Mouse (Mus musculus): Measurements from ENCODE around the gene Pitx2. TPM values are rescaled to one million over a fixed set of nuclear protein-coding genes. Genes with fewer than 3 reads are reported as not detected.

Gene Pitx2
- total and polyA plus RNA-seq, 3 experiments, result 0.22 to 0.32 TPM; not detected in 1

- DNase-seq, result no peak
These were observed 17.4 kb downstream of the Pitx2 start for GRCm38 (mm10) chr3:129216911-129217561.

DNA sequence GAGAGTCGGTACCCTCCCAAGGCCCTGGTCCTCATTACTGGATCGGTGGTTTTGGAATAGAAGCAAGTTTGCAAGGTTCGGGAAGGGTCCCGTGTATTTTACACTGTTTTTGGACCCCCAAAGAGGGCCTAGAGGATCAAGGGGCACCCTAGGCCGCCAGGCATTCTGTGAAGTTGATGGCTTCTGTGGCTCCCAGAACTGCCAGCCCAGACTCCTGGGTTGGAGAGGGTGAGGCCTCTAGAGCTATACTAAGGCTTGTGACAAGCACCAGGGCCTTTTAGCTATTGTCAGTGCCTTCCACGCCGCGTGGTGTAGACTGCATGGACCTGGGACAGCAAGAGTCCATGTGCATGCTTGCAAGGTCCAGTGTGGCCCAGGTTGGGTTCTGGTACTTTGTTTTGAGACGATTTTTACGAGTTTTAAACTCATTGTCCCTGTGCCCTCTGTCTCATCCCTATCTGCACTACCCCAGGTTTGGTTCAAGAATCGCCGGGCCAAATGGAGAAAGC is 18.2 kb downstream of the Pitx2 start:
- no peak for DNase-seq

DNA sequence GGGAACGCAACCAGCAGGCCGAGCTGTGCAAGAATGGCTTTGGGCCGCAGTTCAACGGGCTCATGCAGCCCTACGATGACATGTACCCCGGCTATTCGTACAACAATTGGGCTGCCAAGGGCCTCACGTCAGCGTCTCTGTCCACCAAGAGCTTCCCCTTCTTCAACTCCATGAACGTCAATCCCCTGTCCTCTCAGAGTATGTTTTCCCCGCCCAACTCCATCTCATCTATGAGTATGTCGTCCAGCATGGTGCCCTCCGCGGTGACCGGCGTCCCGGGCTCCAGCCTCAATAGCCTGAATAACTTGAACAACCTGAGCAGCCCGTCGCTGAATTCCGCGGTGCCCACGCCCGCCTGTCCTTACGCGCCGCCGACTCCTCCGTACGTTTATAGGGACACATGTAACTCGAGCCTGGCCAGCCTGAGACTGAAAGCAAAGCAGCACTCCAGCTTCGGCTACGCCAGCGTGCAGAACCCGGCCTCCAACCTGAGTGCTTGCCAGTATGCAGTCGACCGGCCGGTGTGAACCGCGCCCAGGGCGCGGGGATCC is 18.8 kb downstream of the Pitx2 start:
- DNase-seq, result no peak

- no peak for DNase-seq
These were observed 20.5 kb downstream of the Pitx2 start for GRCm38 (mm10) chr3:129220086-129220670.

GRCm38 (mm10) chr3:129220681-129221379 is 21.2 kb downstream of the Pitx2 start:
- no peak for DNase-seq

DNA sequence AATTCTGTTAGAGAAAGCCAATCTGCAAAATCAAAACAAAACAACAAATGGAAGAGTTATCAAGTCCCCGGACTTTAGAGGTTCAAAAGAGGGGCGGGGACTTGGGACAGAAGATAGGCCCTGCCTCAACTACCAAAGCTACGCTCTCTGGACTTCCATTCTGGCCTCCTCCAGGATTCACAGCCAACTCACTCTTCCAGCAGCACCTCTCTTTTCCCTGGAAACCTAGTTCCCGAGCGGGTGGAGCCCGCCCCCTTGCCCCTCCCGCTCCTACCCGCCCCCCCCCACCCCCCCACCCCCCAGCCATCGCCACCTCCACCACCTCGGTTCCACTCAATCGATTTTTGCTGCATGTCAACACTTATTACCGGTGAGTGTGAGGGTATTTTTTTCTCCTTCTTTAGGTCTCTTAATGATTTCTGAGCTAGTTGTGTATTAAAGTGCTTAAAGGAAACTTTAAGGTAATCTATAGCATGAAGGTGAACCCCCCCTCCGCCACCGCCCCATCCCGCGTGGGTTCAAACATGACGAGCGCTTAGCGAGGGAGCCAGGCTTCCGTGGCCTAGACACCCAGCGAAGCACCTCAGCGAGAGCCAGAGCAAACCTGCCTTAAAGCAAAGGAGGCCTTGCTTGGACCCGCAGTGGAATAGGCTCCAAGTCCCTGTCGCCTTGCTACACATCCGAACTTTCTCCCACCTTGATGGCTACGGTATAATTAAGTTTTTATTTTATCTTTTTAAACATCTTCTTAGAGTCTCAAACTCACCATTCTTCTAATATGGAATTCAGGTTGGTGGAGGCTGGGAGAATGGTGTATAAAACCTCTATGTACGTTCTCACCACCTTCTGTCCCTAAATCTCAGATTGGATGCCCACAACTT is 21.9 kb downstream of the Pitx2 start:
- no peak for DNase-seq

GRCm38 (mm10) chr3:129222448-129223290 is 23.0 kb downstream of the Pitx2 start:
- DNase-seq, result no peak

GRCm38 (mm10) chr3:129223401-129223800 is 23.7 kb downstream of the Pitx2 start:
- no peak for DNase-seq

DNA sequence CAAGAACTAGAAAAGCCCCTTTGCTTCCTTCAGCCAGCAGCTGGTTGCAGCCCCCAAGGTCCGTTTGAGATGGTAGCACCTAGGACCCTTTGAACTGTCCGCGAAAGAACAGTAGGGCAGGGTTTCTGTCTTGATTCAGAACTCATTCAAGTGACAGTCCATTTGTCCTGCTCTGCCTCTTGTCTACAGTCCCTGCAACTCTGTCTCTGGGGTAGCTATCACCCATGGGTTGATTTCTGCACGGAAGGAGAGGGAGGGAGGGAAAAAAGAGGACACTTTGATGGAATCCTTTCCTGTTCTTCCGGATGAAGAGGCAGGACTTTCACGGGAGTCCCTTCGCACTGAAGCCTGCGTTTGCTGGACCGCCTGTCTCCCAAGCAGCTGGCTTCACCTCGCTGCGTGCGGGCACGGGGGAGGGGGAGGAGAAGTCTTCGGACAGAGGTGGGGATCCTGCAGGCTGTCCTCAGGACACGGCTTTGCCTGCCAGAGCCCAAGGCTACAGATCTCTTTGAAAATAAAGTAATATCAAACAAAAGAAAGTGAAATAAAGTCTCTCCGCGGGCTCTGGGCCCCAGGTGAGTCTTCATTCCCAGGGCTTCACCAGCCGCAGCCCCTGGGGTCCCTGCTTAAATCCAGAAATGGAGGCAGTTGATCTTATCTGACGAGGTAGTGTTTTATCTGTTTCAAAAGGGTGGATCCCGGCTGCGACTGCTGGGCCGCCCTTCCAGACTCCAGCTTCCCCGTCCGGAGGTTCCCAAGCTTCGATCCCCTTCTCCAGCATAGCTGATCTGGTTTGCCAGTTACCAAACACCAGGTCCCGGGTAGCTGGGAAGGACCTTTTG is 24.5 kb downstream of the Pitx2 start:
- DNase-seq, result no peak

DNA sequence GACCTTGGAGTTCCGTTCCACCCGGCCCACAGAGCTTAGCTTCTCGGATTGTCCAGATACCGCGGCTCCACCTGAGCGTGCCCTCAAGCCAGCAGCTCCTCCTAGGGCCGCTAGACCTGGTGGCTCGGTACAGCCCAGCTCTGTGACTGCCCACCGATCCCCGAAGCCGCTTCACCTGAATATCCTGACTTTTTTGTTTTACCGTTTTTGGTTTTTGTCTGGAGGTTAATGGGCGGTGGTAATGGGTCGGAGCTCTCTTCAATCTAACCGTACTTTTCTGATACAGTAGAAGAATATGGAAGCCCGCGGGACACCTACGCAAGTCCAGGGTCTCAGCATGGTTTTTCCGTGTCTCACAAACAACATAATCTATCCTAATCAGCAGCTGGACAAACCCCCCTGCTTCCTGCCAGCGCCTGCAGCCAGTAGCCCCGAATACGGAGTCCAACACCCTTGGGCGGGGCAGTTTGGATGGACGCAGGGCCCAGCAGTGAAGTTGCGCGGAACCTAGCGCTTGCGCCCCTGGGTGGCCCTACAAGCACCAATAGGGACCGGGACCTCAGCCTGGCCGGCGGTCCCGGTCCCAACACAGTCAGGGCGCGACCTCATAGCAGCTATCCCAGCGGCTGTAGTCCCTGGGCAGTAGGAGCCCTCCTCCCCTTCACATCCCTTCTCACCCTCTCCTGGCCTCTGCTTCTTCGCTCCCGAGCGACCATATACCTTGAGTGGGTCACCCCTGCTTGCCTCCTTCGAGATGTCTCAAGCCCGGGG is 25.3 kb downstream of the Pitx2 start:
- DNase-seq, result no peak

GRCm38 (mm10) chr3:129225577-129226289 is 26.1 kb downstream of the Pitx2 start:
- no peak for DNase-seq

DNA sequence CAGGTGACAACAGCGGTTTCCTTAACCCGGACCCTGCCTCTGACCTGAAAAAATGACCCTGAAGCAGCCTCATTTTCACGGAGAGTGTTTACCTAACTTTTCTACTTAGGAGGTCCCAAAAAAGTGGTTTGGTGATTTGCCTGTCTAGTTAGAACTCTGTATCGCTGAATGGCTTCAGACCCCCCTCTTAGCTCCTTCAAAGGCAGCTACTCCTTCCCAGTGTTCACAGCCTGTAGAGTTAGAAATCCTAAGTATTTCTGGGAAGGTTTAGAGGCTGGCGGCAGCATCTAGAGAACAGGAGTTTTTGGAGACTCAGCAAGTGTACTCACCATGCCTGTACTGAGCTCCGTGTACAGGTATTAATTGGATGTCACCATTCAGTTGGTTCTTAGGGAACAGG is 27.0 kb downstream of the Pitx2 start:
- no peak for DNase-seq

- DNase-seq, result no peak
These were observed 27.7 kb downstream of the Pitx2 start for GRCm38 (mm10) chr3:129227331-129227730.

DNA sequence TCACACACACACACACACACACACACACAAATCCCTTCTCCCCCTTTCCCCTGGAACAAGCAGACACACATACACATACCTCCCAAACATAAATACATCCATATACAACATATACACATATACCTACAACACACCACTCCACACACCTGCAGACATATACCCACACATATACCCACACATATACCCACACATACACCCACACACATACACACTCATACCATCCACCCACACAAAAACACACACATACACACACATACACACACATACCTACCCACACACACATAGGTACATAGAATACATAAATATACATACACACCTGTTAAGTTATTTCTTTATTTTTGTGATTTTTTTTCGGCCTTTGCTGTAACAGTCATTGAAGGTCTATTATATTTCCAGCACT is 38.3 kb downstream of the Pitx2 start:
- no peak for DNase-seq

GRCm38 (mm10) chr3:129238664-129239258 is 39.1 kb downstream of the Pitx2 start:
- no peak for DNase-seq

DNA sequence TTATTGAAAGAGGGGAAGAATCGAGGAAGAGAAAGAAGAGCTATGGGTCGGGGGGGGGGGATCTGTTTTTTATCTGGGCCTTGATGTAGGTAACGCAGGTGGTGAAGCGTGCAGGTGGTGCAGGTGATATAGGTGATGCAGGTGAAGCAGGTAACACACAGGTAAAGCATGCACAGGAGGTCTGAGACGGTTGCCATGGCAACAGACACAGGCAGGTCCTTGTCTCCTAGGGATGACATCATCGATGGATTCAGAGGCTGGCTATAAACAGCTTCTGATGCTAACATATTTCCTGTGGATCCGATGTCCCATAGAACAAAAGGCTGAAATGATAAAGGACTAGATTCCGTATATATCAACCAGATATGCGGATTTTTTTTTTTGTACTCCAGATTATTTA is 51.3 kb downstream of the Pitx2 start:
- no peak for DNase-seq

DNA sequence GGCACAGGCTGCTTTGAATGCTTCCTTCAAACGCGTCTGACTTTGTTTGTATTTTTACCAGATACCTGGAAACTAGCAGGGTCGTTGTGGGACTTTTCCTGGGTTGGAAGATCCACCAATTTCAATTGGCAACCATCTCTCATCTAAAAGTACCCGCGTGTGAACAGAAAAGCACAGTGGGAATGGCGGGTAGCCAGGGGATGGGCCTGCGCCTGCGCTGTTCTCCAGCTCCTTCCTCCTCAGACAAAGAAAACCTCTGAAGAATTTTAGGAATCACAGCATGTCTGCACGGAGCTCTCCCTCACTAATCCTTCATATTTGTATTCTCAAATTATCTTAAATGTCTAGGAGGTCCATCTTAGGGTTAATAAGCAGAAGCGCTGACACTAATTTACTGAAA is 54.6 kb downstream of the Pitx2 start:
- no peak for DNase-seq

DNA sequence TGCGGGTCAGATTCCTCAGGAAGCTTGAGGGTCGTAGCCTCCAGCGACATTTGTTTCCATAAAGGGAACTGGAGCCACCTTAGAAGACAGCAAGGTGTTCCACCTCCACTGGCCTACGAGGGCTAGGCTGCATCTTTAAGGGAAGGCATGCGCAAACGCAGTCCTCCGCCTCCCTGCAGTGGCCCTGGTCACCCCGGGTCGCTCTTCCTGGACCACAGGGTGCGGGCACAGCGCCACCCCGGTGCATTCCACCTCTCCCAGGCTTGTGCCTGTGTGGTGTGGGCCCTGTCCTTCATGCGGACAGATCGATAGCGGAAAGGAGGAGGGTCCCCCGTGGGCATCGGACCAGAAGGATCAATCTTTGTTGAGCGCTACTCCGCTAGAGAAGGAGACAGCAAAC is 56.6 kb downstream of the Pitx2 start:
- DNase-seq, result no peak

All from adrenal gland, adult 2 months (tissue).